Mouse (Mus musculus) midbrain, postnatal 0 days (tissue): ENCODE measurements around the gene Myrfl. TPM values are rescaled to one million over a fixed set of nuclear protein-coding genes. Genes with fewer than 3 reads are reported as not detected.

Experiments
- ATAC-seq: fragments of 200-750 bp; cut with Nextera tagmentation; 2 replicates; pipeline ENCODE4 v1.8.0; 2017; ENCODE audit warnings: moderate number of reproducible peaks, mild to moderate bottlenecking, moderate TSS enrichment, moderate library complexity; ENCODE audit not compliant: low FRiP score
- DNase-seq: peaks from one replicate; pipeline ENCODE4 v3.0.0-alpha.2; 2015; ENCODE audit warnings: low spot score
- H3K27ac ChIP-seq: fragments of 300-500 bp; sonication (generic); 2 replicates; pipeline ENCODE4 v1.5.1; 2014; ENCODE audit warnings: low read depth, mild to moderate bottlenecking, low read length, mixed read lengths
- H3K27me3 ChIP-seq: fragments of 300-500 bp; sonication (generic); 2 replicates; pipeline ENCODE4 v1.6.1; 2014; ENCODE audit warnings: low read length, control low read depth, mixed read lengths; ENCODE audit not compliant: insufficient read depth
- H3K36me3 ChIP-seq: fragments of 300-500 bp; sonication (generic); 2 replicates; pipeline ENCODE4 v1.6.1; 2014; ENCODE audit warnings: low read length, control low read depth, mixed read lengths; ENCODE audit not compliant: insufficient read depth
- H3K4me1 ChIP-seq: fragments of 300-500 bp; sonication (generic); 2 replicates; pipeline ENCODE4 v1.6.1; 2014; ENCODE audit warnings: mild to moderate bottlenecking, control low read depth, antibody characterized with exemption, low read length, mixed read lengths; ENCODE audit not compliant: insufficient read depth
- H3K4me2 ChIP-seq: fragments of 300-500 bp; sonication (generic); 2 replicates; pipeline ENCODE4 v1.6.1; 2014; ENCODE audit warnings: low read depth, mild to moderate bottlenecking, low read length, mixed read lengths; ENCODE audit not compliant: poor library complexity, severe bottlenecking
- H3K4me3 ChIP-seq: fragments of 300-500 bp; sonication (generic); 2 replicates; pipeline ENCODE4 v1.5.1; 2014; ENCODE audit warnings: low read depth, mild to moderate bottlenecking, low read length, moderate library complexity
- H3K9ac ChIP-seq: fragments of 300-500 bp; sonication (generic); replicated peaks from 2 replicates; pipeline ENCODE4 v1.6.1; 2014; ENCODE audit warnings: mild to moderate bottlenecking, low read length, moderate library complexity, mixed read lengths; ENCODE audit not compliant: poor library complexity, severe bottlenecking
- H3K9me3 ChIP-seq: fragments of 300-500 bp; sonication (generic); 2 replicates; pipeline ENCODE4 v1.6.1; 2016; ENCODE audit warnings: low read length, control low read depth
- CTCF ChIP-seq: IDR thresholded peaks from 2 replicates; pipeline ENCODE4 v1.5.1; 2016; ENCODE audit warnings: antibody characterized with exemption, mild to moderate bottlenecking
- WGBS: fragments of 180-500 bp; shearing (Covaris S2); extraction: QIAGEN DNeasy Blood & Tissue Kit; methylation state at CpG from one replicate; pipeline ENCODE4 v1.1.7; 2014; 5-methylcytosine and 5-hydroxymethylcytosine counted together
- polyA plus RNA-seq: library from polyadenylated mRNA; unstranded; fragments of >200 nt; fragmentation: Nextera tagmentation; extraction: Ambion mirVana; gene quantifications from 2 replicates; pipeline ENCODE4 v1.2.1, GENCODE M21; 2015
- total RNA-seq: library from RNA; depleted of rRNA; stranded (reverse); fragments of >200 nt; gene quantifications from 2 replicates; pipeline ENCODE4 v1.2.3, GENCODE M21; 2014

The Myrfl gene
- total and polyA plus RNA-seq, 2 experiments from 2014 or later: 0.09 to 0.11 TPM

DNA sequence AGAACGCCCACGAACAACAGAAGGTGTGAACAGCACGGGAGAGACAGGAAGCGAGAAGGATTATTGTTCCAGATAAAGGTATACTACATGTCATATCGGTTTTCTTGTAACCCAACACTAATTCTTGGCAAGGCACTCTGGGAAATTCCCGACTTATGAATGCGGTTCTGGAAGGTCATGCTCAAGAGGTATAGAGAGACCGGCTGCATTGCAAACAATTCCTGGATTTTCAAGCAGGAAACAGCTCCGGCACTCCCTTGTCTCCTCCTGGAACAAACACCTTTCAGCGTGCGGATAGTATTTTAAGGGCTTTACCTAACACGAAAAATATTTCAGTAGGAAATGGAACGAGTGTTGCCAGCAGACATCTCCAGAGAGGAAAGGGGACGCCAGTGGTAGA, 145.8 kb downstream of the Myrfl start:
- no peak overlapping the region for H3K4me3 ChIP-seq
- no peak for TF ChIP-seq CTCF
- H3K9ac ChIP-seq: no peak overlapping the region
- WGBS: 81% methylated on average over 14 of the region's 14 CpGs
- ATAC-seq: no peak
- no peaks in the 10 kb centered on the region for H3K36me3 ChIP-seq
- no peak overlapping the region for H3K27ac ChIP-seq
- H3K27me3 ChIP-seq: no peaks in the 10 kb centered on the region
- no peaks in the 10 kb centered on the region for H3K4me1 ChIP-seq
- no peak overlapping the region for H3K4me2 ChIP-seq
- no peaks in the 10 kb centered on the region for H3K9me3 ChIP-seq
- no peak for DNase-seq

DNA sequence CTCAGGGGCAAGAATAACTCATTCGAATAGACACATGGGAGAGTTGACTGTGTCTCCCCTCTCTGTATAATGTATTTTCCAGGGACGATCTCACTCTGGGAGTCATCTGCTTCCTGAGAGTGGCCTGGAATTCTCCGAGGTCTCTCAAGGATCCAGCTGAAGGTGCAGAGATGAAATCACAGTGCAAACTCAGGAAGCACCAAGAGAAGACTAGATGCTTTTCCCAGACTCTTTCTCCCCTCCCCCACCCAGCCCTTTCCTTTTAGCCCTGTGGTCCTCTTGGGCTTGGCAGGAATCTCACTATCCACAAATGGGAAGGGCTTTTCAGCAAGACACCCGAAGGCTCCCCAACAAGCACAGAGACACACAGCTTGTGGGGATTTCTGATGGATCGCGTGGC, 146.7 kb downstream of the Myrfl start:
- DNase-seq (no peak), ATAC-seq (no peak)
- 84% methylated on average over 6 of the region's 6 CpGs for WGBS
- no peaks in the 10 kb centered on the region for H3K4me1 ChIP-seq
- no peaks in the 10 kb centered on the region for H3K27me3 ChIP-seq
- H3K4me2 ChIP-seq: no peak overlapping the region
- no peaks in the 10 kb centered on the region for H3K9me3 ChIP-seq
- no peak overlapping the region for H3K4me3 ChIP-seq
- H3K27ac ChIP-seq: no peak overlapping the region
- no peak overlapping the region for H3K9ac ChIP-seq
- TF ChIP-seq CTCF: no peak
- H3K36me3 ChIP-seq: no peaks in the 10 kb centered on the region

DNA sequence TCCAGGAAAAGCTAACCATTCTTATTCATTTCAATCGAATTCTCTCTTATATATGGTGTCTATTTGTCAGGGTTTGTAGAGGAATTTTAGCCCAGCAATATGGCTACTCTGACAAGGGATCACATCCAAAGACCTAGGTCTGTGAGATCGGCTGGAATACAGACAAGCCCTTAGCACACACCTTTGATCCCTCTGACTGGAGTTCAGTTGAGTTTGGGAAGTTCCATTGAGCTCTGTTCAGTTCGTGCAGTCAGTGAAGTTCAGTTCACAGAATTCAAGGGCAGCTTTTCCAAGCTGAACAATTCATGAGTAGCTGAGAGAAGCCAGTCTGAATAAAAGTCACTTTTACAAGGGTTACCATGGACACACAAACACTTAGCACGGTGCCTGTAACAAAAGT, 148.0 kb downstream of the Myrfl start:
- WGBS: 81% methylated on average over 4 of the region's 4 CpGs
- Histone ChIP-seq H3K4me2 (no peak overlapping the region), H3K4me3 (no peak overlapping the region), H3K27me3 (no peaks in the 10 kb centered on the region), H3K9ac (no peak overlapping the region), H3K36me3 (no peaks in the 10 kb centered on the region), H3K4me1 (no peaks in the 10 kb centered on the region), H3K27ac (no peak overlapping the region), H3K9me3 (no peaks in the 10 kb centered on the region)
- no peak for TF ChIP-seq CTCF
- DNase-seq (no peak), ATAC-seq (no peak)

DNA sequence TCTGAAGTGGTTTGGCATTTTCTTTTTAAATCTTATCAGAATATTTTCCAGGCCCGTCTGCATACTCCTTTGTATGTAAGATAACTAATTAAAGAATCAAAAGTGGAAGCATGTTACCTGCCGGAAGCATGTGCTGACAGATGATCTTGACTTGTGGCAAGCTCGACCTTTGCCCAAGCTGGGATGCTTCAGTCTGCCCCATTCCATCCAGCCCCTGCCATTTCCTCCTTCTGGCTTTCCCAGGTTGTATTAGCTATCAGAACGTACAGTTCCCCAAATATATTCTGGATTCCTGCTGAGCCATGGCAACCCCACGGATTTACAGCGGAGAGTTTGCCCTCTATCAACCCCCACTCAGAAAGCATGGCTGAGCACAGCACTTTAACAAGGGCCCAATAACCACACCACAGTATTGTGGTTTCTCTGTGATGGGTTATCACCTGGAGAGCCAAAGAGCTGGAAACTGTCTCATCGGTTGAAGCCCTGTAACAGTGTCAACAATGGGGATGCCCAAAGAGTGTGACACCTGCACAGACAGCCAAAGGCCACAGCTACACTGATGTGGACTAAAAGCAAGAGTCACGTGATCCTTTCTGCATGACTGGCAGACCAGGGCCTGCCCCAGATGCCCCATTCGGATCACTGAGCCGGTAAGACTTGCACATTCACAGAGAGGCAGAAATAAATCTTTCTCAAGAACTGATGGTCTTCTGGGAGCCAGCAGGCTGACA, 150.3 kb downstream of the Myrfl start:
- 68% methylated on average over 10 of the region's 10 CpGs for WGBS
- no peaks in the 10 kb centered on the region for H3K36me3 ChIP-seq
- no peak for TF ChIP-seq CTCF
- no peak overlapping the region for H3K4me2 ChIP-seq
- H3K4me1 ChIP-seq: no peaks in the 10 kb centered on the region
- no peak overlapping the region for H3K27ac ChIP-seq
- H3K4me3 ChIP-seq: no peak overlapping the region
- no peak for ATAC-seq
- no peaks in the 10 kb centered on the region for H3K27me3 ChIP-seq
- no peak overlapping the region for H3K9ac ChIP-seq
- no peak for DNase-seq
- no peaks in the 10 kb centered on the region for H3K9me3 ChIP-seq

DNA sequence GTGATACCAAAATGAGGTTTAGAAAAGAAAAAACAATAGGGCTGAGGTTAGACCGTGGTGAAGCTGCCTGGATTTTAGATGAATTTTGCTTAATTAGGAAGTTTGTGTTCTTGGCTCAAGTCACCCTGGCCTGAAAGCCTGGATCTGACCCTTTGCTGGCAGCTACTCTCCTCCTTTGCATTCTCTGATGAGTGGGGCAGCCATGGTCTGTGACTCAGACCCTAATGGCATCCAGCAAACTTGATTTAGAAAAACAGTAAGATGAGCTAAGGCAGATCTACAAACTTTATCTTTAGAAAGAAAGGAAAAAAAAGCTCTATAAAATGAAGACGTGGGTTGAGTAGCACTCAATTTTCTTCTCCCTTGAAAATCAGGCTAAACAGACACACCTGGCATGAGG, 154.0 kb downstream of the Myrfl start:
- no peak overlapping the region for H3K27ac ChIP-seq
- H3K9ac ChIP-seq: no peak overlapping the region
- whole genome bisulfite sequencing: 91% methylated on average over 2 of the region's 2 CpGs
- no peaks in the 10 kb centered on the region for H3K36me3 ChIP-seq
- H3K4me3 ChIP-seq: no peak overlapping the region
- DNase-seq (no peak), ATAC-seq (no peak)
- H3K9me3 ChIP-seq: no peaks in the 10 kb centered on the region
- no peak overlapping the region for H3K4me2 ChIP-seq
- H3K27me3 ChIP-seq: no peaks in the 10 kb centered on the region
- TF ChIP-seq CTCF: no peak
- no peaks in the 10 kb centered on the region for H3K4me1 ChIP-seq

DNA sequence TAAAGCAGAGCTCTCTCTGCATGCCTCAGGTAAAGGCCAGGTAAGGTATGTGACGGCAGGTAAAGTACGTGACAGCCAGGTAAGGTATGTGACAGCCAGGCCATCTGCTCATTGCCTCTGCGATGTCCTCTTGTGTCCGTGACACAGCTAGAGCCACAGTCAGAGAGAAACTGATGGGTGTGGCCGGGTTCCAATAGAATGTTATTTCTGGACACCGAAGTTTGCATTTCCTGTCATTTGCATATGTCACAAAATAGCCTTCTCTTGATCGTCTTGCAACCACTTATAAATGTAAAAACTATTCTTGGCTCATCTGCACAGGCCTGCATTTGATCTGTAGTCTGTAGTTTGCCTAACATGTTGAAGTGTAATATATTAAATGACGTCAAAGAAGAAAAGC, 154.5 kb downstream of the Myrfl start:
- no peak overlapping the region for H3K4me3 ChIP-seq
- H3K27me3 ChIP-seq: no peaks in the 10 kb centered on the region
- H3K4me1 ChIP-seq: no peaks in the 10 kb centered on the region
- no peaks in the 10 kb centered on the region for H3K9me3 ChIP-seq
- TF ChIP-seq CTCF: no peak
- H3K36me3 ChIP-seq: no peaks in the 10 kb centered on the region
- no peak overlapping the region for H3K27ac ChIP-seq
- ATAC-seq (no peak), DNase-seq (no peak)
- no peak overlapping the region for H3K4me2 ChIP-seq
- 95% methylated on average over 8 of the region's 8 CpGs for WGBS
- H3K9ac ChIP-seq: no peak overlapping the region
